Mouse (Mus musculus): ENCODE results near the gene Gm853. TPM values are rescaled to one million over a fixed set of nuclear protein-coding genes. Genes with fewer than 3 reads are reported as not detected.

Gene Gm853
- not detected in 2 replicates for polyA plus RNA-seq (2015; fragmentation: Nextera tagmentation; extraction: Ambion mirVana)

DNA sequence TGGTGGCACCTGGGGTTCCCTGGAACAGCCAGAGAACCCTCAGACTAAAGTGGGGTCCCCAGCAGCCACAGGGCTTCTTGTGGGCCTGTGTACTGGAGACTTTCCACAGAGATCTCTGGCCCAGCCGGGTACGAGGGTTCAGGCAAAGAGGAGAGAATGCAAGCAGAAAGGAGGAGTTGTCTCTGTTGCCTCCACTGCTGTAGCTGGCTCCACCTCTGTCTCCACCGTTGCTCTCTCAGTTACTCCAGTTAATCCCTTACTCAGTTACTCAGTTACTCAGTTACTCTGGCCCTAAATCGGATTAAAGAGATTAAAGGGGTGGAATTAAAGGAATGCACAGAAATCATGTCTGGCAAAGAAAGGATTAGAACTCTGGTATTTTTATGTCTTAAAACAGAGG is at the start of gene Gm853:
Gene Gm853 (minus strand): TSS at position 223 of the 400 bp plus-strand sequence.
- Histone ChIP-seq H3K36me3 (ENCODE audit: insufficient read depth, low read length) (no peaks in the 10 kb centered on the region), H3K4me1 (ENCODE audit: insufficient read depth, low read depth, low read length) (no peaks in the 10 kb centered on the region), H3K9me3 (ENCODE audit: low read length) (no peaks in the 10 kb centered on the region), H3K27ac (ENCODE audit: low read length) (no peak within 1 kb of the TSS), H3K9ac (replicated peaks; ENCODE audit: low read depth) (no peak within 1 kb of the TSS), H3K4me3 (ENCODE audit: low read depth, low read length) (no peak within 1 kb of the TSS), H3K4me2 (replicated peaks; ENCODE audit: low read depth, low read length) (no peak within 1 kb of the TSS), H3K27me3 (replicated peaks; ENCODE audit: insufficient read depth, low read length) (no peaks in the 10 kb centered on the region)
- no peak for DNase-seq (ENCODE audit: low spot score)
- TF ChIP-seq CTCF (IDR thresholded peaks at IDR 0.05) (no peak), EP300 (IDR thresholded peaks at IDR 0.05) (no peak)
- 52% methylated on average over 4 of the region's 4 CpGs for WGBS
- no peak for ATAC-seq

DNA sequence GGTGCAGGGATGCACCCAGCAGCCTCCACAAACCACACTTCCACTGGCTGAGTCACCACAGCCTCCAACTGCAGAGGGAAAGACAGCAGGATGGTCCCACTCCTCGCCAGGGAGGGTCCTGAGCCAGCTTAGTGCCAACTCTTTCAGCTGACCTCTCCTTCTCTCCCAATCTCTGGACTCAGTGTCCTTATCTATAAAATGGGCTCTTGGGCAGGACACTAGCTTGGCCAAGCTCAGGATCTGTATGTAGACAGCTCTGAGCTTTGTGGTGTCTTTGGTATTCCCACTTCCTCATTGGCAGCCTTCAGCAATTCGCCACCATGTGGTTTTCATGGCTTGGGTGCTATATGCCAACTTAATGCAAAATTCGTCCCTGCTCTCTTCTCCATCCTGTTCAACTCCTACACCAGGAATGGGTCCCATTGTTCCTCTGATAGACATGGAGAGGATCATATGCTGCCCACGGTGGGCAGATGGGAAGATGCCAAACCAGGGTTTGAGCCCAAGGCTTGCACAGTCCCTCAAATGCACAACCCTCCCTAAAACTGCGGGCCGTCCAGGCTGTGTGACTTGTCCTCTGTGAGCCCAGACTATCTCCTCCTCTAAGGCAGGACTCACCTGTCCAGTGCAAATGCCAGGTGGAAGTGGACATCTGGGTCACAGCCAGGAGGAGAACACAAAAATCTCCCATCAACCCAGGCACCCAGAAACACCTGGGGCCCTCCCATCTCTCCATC is 48.6 kb upstream of the Gm853 start:
- TF ChIP-seq EP300 (IDR thresholded peaks at IDR 0.05) (no peak), CTCF (IDR thresholded peaks at IDR 0.05) (no peak)
- ATAC-seq (no peak), DNase-seq (ENCODE audit: low spot score) (no peak)
- Histone ChIP-seq H3K27ac (ENCODE audit: low read length) (no peak overlapping the region), H3K4me3 (ENCODE audit: low read depth, low read length) (no peak overlapping the region), H3K4me2 (replicated peaks; ENCODE audit: low read depth, low read length) (no peak overlapping the region), H3K9ac (replicated peaks; ENCODE audit: low read depth) (no peak overlapping the region), H3K9me3 (ENCODE audit: low read length) (no peaks in the 10 kb centered on the region), H3K36me3 (ENCODE audit: insufficient read depth, low read length) (no peaks in the 10 kb centered on the region), H3K4me1 (ENCODE audit: insufficient read depth, low read depth, low read length) (peaks cover 6% of the 10 kb centered on the region; the same call in 1 of the 2 replicates), H3K27me3 (replicated peaks; ENCODE audit: insufficient read depth, low read length) (peaks cover 11% of the 10 kb centered on the region; the same call in 1 of the 2 replicates)
- 76% methylated on average over 6 of the region's 6 CpGs for WGBS

DNA sequence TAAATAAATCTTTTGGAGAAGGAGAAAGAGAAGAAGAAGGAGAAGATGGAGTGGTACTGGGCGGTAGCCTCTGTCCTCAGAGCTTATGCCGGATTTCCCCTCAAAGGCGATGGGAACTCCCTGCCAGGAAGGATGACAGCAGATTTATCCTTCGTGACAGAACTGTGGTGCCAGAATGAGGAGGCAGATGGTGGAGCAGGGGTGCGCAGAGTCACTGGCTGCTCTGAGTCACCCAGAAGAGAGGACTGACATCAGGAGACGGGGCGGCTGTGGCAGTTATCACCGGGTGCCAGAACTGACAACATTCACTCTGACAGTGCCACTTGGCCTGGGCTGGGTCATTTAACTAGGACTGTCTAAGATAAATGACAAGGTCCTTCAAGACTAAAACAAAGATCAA is 47.9 kb upstream of the Gm853 start:
- no peak overlapping the region for H3K9ac ChIP-seq (replicated peaks; ENCODE audit: low read depth)
- no peak overlapping the region for H3K4me2 ChIP-seq (replicated peaks; ENCODE audit: low read depth, low read length)
- no peaks in the 10 kb centered on the region for H3K9me3 ChIP-seq (ENCODE audit: low read length)
- DNase-seq (ENCODE audit: low spot score): no peak
- no peaks in the 10 kb centered on the region for H3K36me3 ChIP-seq (ENCODE audit: insufficient read depth, low read length)
- H3K27me3 ChIP-seq (replicated peaks; ENCODE audit: insufficient read depth, low read length): peaks cover 6% of the 10 kb centered on the region; the same call in 1 of the 2 replicates
- no peak for ATAC-seq
- H3K27ac ChIP-seq (ENCODE audit: low read length): no peak overlapping the region
- peaks cover 6% of the 10 kb centered on the region; the same call in 1 of the 2 replicates for H3K4me1 ChIP-seq (ENCODE audit: insufficient read depth, low read depth, low read length)
- no peak for TF ChIP-seq CTCF (IDR thresholded peaks at IDR 0.05)
- no peak for TF ChIP-seq EP300 (IDR thresholded peaks at IDR 0.05)
- WGBS: 62% methylated on average over 8 of the region's 8 CpGs
- H3K4me3 ChIP-seq (ENCODE audit: low read depth, low read length): no peak overlapping the region

DNA sequence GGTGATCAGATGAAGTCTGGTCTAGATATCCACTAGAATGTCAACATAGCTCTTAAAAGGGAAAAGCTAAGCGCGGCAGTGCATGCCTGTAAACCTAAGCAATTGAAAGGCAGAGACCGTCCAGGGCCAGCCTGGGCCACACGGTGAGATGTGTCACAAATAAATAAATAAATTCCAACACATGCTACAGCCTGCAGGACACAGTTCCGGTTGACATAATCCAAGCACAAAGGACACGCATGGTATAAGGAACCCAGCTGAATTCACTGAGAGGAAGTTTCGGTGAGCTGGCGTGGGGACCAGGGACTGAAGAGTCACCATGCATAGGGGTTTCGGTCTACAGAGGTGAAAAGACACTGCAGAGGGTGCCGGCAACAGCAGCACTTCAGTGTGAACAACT is 46.5 kb upstream of the Gm853 start:
- no peak overlapping the region for H3K4me2 ChIP-seq (replicated peaks; ENCODE audit: low read depth, low read length)
- no peak for ATAC-seq
- DNase-seq (ENCODE audit: low spot score): no peak
- no peaks in the 10 kb centered on the region for H3K27me3 ChIP-seq (replicated peaks; ENCODE audit: insufficient read depth, low read length)
- no peak overlapping the region for H3K27ac ChIP-seq (ENCODE audit: low read length)
- no peaks in the 10 kb centered on the region for H3K36me3 ChIP-seq (ENCODE audit: insufficient read depth, low read length)
- H3K9ac ChIP-seq (replicated peaks; ENCODE audit: low read depth): no peak overlapping the region
- no peak overlapping the region for H3K4me3 ChIP-seq (ENCODE audit: low read depth, low read length)
- WGBS: 75% methylated on average over 10 of the region's 10 CpGs
- H3K4me1 ChIP-seq (ENCODE audit: insufficient read depth, low read depth, low read length): no peaks in the 10 kb centered on the region
- TF ChIP-seq EP300 (IDR thresholded peaks at IDR 0.05): no peak
- no peak for TF ChIP-seq CTCF (IDR thresholded peaks at IDR 0.05)
- H3K9me3 ChIP-seq (ENCODE audit: low read length): no peaks in the 10 kb centered on the region

DNA sequence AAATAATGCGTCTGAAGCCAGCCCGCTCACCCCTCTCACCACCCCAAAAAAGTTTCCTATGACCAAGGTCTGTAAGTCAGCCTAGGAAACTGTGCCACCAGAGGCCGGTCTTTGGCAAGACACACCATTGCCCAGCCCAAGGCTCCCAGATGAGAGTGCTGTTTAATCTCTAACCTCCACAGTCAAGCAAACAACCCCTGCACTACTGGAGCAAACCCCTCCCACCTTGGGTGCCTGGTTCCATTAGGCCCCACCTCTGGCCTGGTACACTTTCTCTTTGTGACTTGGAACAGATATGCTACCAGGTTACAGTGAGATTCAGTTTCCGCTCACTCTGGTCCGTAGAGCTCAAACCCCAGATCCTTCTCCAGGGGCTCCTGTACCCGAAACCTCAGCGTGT is 44.9 kb upstream of the Gm853 start:
- WGBS: 65% methylated on average over 7 of the region's 7 CpGs
- ATAC-seq (peak; percentile 86), DNase-seq (ENCODE audit: low spot score) (peak; percentile 77)
- Histone ChIP-seq H3K4me1 (ENCODE audit: insufficient read depth, low read depth, low read length) (no peaks in the 10 kb centered on the region), H3K9ac (replicated peaks; ENCODE audit: low read depth) (no peak overlapping the region), H3K27me3 (replicated peaks; ENCODE audit: insufficient read depth, low read length) (no peaks in the 10 kb centered on the region), H3K4me3 (ENCODE audit: low read depth, low read length) (no peak overlapping the region), H3K4me2 (replicated peaks; ENCODE audit: low read depth, low read length) (peak overlapping the region; percentile 27), H3K36me3 (ENCODE audit: insufficient read depth, low read length) (no peaks in the 10 kb centered on the region), H3K9me3 (ENCODE audit: low read length) (no peaks in the 10 kb centered on the region), H3K27ac (ENCODE audit: low read length) (peak overlapping the region; percentile 57; the same call in 1 of the 2 replicates)
- TF ChIP-seq EP300 (IDR thresholded peaks at IDR 0.05) (no peak), CTCF (IDR thresholded peaks at IDR 0.05) (no peak)

DNA sequence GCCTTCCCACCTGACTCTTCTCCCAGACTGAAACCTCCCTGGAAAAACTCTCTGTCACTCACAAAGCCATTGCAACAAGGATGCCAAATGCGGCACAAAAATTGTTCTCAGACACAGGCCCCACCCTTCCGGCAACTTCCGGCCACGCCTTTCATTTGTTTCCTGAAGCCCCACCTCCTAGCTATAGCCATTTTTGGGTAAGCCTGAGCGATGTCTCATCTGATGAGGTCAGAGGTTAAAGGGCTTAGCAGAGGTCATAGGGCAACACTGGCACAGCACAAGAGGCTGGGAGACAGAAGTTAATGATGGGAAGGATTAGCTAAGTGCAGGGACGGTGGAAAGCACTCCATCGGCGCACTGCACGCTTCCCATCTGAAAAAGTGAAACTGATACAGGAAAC is 44.4 kb upstream of the Gm853 start:
- TF ChIP-seq CTCF (IDR thresholded peaks at IDR 0.05): no peak
- no peak for TF ChIP-seq EP300 (IDR thresholded peaks at IDR 0.05)
- no peak overlapping the region for H3K9ac ChIP-seq (replicated peaks; ENCODE audit: low read depth)
- peak; percentile 14 for ATAC-seq
- no peaks in the 10 kb centered on the region for H3K36me3 ChIP-seq (ENCODE audit: insufficient read depth, low read length)
- WGBS: 55% methylated on average over 9 of the region's 9 CpGs
- no peak overlapping the region for H3K27ac ChIP-seq (ENCODE audit: low read length)
- no peak overlapping the region for H3K4me3 ChIP-seq (ENCODE audit: low read depth, low read length)
- no peaks in the 10 kb centered on the region for H3K9me3 ChIP-seq (ENCODE audit: low read length)
- DNase-seq (ENCODE audit: low spot score): peak; percentile 40
- H3K4me1 ChIP-seq (ENCODE audit: insufficient read depth, low read depth, low read length): no peaks in the 10 kb centered on the region
- no peaks in the 10 kb centered on the region for H3K27me3 ChIP-seq (replicated peaks; ENCODE audit: insufficient read depth, low read length)
- H3K4me2 ChIP-seq (replicated peaks; ENCODE audit: low read depth, low read length): peak overlapping the region; percentile 27

All from lung, postnatal 0 days (tissue).